Mouse (Mus musculus) urinary bladder, postnatal 10 days (tissue): ENCODE results near the gene Gm39115.
"Not testable (repeated sequence)": the region's sequence is repeated elsewhere in the genome, so short reads cannot be mapped to it uniquely, and the experiment has no call there.

Experiments used
- DNase-seq: peaks from one replicate; pipeline ENCODE4 v3.0.0; 2022; ENCODE audit warnings: low spot score

Gene Gm39115

DNA sequence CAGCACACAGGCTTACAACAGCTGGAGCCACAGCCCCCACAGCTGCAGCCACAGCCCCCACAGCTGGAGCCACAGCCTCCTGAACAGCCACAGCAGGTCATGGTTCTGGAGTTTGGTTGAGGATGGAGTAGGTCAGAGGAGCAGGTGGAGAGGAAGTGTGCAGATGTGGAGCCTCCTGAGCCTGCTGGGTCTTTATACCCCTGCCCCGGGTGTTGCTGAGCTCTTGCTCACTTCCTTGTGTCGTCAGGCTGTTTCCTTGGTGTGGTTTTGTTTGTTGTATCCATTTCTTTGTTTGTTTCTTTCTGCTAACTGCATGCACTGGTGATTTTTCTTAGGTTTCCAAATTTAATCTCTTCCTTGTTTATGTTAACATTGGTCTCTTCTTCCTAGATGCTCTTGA, at the start of gene Gm39115:
Gene Gm39115, minus strand, starts transcription at position 101 of the 400 bp plus-strand sequence.
- DNase-seq = not testable (repeated sequence)

DNA sequence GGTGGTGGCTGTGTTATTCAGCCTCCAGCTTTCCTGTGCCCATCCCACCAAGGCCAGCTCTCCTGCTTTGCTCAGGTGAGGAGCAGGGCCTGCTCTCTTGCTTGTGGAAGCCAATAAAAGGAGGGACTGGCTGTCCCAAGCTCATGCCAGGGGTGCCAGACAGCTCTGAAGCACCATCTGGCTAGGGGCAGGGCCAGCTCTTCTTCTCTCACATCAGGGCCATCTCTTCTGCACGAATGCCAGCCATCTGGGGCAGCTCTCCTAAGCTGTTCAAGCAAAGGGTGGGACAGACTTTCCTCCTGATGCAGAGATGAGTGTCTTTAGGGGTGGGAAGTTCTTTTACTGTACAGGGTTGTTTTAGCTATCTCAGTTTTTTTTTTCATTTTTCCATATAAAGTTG, 45.2 kb upstream of the Gm39115 start:
- DNase-seq = no peak

DNA sequence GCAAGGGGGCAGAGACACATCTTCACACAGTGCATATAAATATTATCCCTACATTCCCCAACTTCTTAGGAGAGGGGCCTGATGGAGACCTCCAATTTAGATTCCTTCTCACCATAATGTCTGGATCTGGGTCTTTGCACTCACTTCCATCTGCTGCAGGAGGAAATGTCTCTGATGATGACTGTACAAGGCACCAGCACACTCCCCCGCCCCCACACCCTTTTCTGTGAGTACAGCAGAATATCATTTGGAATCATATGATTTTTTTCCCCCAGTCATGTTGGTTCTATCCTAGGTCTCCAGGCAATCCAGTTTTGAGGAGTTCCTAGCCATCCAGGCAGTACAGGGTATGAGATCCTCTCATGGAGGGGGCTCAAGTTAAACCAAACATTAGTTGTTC, 42.9 kb upstream of the Gm39115 start:
- DNase-seq = no peak

DNA sequence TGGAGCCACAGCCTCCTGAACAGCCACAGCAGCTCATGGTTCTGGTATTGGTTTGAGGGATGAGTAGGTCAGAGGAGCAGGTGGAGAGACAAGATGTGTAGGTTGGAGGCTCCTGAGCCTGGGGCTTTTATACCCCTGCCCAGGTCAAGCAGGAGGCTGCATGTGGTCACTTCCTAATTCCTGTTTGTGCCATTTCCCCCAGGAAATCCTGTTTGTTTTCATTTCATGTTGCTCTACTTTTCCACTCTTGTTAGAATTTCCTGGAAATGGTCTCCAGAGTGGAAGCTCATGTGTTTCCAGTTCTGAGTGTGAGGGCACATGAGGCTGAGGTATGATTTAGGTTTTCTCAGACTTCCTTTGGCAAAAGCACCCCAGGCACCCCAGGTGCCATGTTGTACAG, 40.1 kb upstream of the Gm39115 start, which contains the start of gene Krtap5-2:
Gene Krtap5-2, minus strand, starts transcription at position 101 of the 400 bp plus-strand sequence.
- not testable (repeated sequence) for DNase-seq

DNA sequence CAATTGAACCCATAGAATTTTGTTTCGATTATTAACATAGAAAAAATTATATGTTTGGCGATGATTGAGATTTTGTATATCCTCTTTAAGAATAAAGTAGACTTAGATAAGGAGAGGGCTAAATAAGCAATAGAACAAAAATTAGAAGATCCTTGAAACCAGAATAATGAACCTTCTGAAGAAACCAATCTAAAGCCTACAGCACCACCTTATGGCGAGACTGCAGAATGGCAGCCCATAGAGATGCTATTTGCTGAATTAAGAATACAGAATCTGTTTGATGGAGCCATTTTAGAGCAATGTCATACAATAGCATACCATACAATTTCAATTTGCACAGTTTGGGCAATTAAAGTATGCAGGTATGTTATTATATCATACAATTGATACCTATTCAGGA, 34.0 kb upstream of the Gm39115 start:
- DNase-seq = no peak

DNA sequence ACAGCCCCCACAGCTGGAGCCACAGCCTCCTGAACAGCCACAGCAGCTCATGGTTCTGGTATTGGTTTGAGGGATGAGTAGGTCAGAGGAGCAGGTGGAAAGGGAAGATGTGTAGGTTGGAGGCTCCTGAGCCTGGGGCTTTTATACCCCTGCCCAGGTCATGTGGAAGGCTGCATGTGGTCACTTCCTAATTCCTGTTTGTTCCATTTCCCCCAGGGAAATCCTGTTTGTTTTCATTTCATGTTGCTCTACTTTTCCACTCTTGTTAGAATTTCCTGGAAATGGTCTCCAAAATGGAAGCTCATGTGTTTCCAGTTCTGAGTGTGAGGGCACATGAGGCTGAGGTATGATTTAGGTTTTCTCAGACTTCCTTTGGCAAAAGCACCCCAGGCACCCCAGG, 29.8 kb upstream of the Gm39115 start, which contains the start of gene Gm4553:
Gene Gm4553, minus strand, starts transcription at position 101 of the 400 bp plus-strand sequence.
- DNase-seq = not testable (repeated sequence)

DNA sequence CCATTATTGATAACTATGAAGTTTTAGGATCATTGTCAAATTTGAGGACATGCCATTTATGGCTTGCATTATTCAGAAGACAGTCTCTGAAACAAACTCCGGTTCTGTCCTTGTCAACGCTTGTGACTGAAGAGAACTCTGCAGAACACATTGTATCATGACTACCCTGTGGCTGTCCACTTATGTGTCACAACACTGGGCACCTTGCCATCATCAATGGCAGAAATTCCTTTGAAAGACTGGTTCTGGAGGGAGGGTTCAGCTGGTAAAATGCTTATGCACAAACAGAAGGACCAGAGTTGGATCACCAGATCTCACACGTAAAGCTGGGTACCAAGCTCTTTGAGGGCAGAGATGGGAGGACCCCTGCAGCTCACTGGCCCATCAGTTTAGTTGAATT, 23.5 kb upstream of the Gm39115 start:
- DNase-seq = no peak

DNA sequence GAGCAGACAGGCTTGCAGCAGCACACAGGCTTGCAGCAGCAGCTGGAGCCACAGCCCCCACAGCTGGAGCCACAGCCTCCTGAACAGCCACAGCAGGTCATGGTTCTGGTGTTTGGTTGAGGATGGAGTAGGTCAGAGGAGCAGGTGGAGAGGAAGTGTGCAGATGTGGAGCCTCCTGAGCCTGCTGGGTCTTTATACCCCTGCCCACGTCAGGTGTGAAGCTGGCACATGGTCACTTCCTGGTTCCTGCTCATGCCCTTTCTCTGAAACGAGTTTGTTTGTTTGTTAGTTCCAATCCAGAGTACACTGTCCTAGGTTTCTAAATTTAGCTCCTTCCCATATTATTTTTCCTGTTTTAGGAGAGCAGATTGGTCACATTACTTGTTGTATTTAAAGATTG, 21.2 kb upstream of the Gm39115 start, which contains the start of gene Gm29735:
Gene Gm29735, minus strand, starts transcription at position 101 of the 400 bp plus-strand sequence.
- not testable (repeated sequence) for DNase-seq

DNA sequence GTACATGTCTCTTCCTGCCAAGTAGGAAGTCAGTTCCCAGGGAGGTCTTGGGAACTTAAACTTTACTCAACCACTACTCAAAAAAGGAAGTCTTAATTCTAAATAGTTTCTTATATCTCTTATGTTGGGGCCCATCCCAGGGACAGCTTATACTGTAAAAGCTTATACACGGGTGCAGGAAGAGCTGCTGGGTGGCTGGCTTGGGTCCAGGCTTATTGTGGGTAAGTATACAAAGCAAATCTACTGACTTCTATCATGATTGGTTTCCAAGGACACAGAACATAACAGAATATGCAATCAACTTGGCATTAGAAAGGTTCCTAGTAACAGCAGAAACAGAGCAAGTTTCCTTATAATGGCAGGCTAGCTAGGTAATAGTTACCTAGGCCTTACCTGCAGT, 19.5 kb upstream of the Gm39115 start:
- DNase-seq = no peak

DNA sequence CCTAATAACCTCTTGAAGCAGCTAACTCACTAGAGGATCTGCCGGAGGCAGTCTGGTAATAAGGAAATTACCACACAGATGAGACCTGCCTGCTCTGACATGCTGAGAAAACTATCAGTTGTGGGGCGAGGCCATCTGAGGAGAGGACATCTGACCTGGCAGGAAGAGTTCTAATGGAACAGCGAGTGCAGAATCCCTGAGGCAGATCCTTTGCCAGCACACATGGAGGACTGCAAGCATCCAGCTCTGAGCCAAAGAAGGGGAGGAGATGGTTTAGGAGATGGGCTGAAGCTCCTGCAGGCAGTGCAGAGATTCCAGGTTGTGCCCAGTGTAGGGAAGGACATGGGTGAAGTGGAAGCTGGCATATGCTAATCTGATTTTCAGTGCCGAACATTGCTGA, 16.4 kb upstream of the Gm39115 start:
- no peak for DNase-seq

DNA sequence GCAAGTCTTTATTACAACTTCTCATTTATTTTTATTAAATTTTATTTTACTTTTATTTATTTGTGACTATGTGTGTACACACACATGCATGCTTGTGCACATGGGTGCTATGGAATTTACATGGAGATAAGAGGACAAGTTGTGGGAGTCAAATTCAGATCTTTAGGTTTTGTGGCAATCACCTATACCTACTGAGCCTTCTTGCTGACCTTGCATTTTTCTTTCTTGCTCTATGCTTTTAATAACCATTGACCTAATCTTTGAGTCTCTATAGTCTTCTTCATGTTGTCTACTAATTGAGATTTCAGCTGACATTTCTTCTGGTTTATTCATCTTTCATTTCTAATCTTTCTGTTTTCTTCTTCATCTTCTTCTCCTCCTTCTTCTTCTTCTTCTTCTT, 12.8 kb upstream of the Gm39115 start:
- DNase-seq = no peak

DNA sequence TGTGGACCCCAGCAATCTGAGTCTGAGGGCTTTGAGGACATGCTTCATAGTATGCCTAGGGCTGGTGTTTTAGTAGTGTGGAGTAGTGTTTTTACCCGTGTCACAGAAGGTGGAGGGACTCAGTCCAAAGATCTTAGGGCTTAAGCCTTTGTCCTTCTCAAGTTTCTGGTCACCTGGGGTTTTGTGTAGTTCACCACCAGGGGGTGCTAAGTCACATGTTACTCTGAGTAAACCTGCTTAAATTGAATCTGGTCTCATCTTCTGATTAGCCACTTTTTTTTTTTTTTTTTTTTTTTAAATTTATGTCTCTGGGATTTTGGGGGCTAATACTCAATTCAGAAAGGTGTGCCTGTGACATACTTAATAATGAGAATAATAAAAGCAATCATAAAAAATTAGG, 10.2 kb upstream of the Gm39115 start:
- DNase-seq = no peak

DNA sequence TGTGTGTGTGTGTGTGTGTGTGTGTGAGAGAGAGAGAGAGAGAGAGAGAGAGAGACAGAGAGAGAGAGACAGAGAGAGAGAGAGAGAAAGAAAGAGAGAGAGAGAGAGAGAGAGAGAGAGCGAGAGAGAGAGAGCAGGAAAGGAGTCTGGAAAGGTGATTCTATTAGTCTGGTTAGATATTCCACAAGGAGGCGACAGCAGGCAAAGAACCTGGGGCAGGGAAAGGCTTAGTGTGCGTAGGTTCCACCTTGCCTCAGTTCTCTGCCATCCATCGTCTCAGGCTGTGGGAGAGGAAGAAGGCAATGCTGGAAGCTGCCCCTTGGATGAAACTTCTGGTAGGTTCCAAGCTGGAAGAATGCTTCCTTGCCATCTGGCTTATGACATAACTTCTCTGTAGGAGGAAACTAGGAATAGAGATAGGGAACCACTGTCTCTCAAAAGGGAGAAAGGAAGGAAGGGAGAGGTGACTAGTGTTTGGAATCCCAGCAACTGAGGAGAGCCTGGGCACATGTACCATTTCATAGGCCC, 9.6 kb upstream of the Gm39115 start:
- no peak for DNase-seq

DNA sequence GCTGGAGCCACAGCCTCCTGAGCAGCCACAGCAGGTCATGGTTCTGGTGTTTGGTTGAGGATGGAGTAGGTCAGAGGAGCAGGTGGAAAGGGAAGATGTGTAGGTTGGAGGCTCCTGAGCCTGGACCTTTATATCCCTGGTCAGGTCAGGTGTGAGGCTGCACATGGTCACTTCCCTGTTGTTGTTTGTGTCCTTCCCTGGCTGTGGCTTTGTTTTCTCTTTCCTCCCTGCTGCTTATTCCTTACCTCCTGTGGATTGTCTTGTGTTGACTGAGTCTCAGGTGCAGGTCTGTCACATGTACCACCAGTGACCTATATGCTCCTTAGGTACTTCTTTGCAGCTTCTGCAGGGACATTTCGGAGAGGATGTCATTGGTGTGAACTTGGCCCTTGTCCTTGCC, 8.7 kb upstream of the Gm39115 start, which contains the start of gene Gm45337:
Gene Gm45337, minus strand, starts transcription at position 101 of the 400 bp plus-strand sequence.
- DNase-seq = no peak

DNA sequence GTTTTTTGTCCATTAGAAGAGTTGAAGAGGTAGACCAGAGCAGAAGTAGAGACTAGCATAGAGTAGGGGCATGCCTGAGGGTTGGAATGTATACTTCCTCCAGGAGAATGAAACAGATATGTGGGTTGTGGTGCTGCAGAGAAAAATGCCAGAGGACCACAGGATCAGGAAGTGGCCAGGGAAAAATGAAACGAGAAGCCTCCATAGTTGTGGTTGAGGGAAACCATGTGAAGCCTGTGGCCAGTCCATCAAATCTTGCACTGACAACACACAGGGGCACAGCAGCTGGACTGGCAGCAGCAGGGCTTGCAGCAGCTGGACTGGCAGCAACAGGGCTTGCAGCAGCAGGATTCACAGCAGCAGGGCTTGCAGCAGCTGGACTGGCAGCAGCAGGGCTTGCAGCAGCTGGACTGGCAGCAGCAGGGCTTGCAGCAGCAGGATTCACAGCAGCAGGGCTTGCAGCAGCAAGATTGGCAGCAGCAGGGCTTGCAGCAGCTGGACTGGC, 7.7 kb upstream of the Gm39115 start:
- not testable (repeated sequence) for DNase-seq

DNA sequence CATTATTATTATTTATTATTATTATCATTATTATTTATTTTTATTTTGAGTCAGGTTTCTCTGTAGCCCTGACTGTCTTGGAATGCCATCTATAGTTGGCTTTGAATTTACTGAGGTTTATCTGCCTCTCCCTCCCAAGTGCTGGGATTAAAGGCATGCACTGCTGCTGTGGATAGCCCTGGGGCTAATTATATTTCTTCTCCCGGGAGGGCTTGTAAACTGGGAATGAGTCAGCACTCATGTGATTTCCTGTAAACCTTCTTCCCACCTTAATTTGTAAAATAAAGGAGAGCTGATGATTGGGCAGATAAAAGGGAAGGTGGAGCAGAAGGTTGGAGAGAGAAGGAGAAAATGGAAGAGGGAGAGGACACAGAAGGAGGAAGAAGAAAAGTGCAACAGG, 4.9 kb upstream of the Gm39115 start:
- no peak for DNase-seq

DNA sequence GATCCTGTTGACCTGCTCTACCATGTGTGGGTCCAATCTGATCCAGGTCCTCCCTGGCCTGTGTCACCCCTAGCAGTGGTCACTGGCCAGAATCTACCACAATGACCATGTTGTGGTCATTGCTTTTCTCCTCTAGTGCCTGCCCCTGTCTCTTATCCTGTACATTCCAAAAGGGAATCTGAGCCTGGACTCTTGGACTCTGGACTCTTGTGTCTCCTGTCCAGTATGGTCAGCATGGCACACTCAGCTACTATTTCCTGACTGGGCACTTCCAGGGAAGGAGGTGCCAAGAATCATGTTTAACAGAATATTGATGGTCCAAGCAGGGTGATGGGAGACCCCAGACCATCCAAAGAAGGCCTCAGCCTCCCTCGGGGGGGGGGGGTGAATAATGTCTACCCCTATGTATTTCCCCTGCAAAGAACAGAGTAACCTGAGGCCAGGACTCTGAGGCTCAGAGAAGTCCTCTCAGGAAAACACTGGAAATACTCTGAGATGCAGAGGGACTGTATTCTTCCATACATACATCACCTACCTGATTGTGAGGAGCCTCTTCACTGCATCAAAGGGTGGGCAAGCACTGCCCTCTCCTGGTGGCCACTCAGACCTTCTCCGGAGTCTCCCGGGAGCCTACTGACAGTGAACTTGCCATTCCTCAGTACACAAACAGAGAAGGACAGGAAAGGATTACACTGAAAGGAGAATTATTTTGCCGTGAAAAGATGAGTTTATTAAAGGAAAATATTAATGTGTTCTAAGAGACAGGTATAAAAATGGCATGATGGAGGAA, 1.4 kb downstream of the Gm39115 start:
- no peak for DNase-seq

DNA sequence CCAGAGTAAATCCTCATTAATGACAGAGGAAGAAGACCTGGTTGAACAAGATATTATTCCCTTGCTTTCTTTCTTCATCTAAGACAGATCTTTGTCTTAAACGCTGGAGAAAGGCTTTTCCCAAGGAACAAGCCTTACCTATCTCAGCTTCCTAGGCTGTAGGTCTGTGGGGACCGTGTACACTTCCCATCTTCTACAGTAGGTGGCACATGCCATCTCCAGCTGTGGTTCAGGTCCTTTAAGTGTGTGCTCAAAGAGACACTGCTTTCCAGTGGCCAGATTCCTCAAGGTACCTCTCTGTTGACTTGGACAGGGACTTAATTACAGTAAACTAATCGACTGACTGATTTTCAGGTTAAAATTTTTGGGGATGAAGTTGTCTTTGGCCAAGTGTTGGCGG, 7.0 kb downstream of the Gm39115 start:
- no peak for DNase-seq

DNA sequence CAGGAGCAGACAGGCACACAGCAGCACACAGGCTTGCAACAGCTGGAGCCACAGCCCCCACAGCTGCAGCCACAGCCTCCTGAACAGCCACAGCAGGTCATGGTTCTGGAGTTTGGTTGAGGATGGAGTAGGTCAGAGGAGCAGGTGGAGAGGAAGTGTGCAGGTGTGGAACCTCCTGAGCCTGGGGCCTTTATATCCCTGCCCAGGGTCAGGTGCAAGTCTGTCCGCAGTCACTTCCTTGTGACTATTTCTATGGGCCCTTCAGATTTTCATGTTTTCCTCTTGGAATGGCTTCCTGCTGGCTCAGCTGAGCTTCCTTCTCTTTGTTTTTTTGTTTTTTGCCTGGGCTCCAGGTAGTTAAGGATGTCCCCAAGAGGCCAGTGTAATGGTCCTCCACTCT, 15.2 kb downstream of the Gm39115 start, which contains the start of gene Gm45618:
Gene Gm45618, minus strand, starts transcription at position 101 of the 400 bp plus-strand sequence.
- DNase-seq = not testable (repeated sequence)

DNA sequence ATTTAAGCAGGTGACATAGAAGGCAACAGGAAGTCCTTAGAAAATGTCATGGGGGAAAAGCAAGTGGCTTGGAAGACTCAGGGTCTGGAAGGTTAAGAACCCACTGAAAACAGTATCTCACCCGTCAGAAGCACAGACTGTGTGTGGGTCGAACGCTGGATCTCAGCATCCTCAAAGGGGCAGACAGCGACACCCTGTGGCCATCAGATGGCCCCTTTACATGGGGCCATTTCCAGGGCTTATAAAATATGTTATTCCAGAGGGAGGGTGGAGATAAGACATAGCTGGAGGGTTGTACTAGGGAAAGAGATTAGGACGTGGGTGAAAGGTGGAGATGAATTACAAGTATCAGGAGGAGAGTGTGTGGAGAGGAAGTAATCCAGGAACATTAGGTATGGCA, 16.2 kb downstream of the Gm39115 start:
- DNase-seq = no peak

DNA sequence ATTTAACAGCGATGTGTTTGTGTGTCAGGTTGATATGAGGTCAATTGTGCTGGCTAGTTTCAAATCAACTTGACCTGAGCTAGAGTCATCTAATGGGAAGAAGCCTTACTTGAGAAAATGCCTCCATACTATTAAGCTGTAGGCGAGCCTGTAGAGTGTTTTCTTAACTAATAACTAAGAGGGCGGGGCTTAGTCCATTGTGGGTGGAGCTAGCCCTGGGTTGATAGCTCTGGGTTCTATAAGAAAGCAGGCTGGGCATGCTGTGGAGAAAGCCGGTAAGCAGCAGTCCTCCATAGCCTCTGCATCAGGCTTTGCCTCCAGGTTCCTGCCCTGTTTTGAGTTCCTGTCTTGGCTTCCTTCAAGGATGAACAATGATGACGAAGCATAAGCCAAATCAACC, 31.1 kb downstream of the Gm39115 start:
- DNase-seq = no peak

DNA sequence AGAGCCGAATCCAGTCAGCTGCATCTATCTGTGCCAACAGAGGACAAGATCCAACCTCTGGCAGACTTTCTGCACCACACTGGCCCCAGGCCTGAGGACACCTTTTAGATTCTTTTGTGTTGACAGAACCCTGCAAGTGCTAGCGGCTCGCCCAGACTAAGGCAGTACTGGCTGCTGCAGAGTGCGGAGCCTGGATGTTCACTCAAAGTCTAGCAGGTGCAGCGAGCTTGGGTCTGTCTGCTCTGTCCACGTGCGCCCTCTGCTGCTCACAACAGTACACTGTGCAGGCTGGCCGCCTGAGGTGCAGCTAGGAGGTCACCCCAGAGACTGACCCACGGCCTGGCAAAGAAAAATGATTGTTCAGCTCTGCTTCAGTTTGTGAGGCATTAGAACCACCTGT, 38.1 kb downstream of the Gm39115 start:
- no peak for DNase-seq

DNA sequence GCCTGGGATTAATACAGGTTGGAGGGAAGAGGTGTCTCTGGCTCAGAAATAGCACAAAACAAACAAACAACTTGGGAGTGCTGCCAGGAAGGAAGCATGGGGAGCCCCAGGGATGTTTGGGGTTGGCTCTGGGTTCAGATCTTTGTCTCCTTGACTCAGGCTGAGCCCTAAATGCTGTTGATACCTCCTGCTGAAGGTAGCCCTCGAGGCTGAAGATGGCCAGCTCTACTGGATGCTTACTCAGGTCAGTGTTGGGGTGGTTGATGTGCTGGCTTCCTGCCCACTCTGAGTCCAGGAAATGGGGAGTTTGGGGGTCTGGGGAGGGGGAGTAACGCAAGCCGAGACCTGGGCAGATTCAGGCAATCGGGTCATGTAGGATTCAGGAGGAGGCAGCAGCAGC, 39.1 kb downstream of the Gm39115 start:
- DNase-seq = no peak
